In genomic region chr12:17273841-17274240, GRCm38 (mm10) we compare ENCODE assay signal across 25 mouse cellular contexts. TPM values are rescaled to one million over a fixed set of nuclear protein-coding genes. Genes with fewer than 3 reads are reported as not detected.
DNase-seq lines count a peak whose midpoint lies in the region; ATAC-seq and TF ChIP-seq lines count a peak whose summit lies in the region.
"Had no signal": no experiment of that assay in that cellular context is flagged by ENCODE, and none has a peak within 500 bp of the region (broad histone marks: within the 10 kb centered on the region; RNA-seq: fewer than 3 reads in every experiment).

No protein-coding gene starts in this region.

- no peak; the same call in 1 of the 2 replicates for TF ChIP-seq EP300 in ES-Bruce4 (IDR thresholded peaks at IDR 0.05; ENCODE audit: insufficient read depth, low read depth, low read length)

- H3K9ac ChIP-seq in ES-Bruce4 (ENCODE audit: low read depth, poor library complexity, severe bottlenecking) (no peak overlapping the region), ES-E14 (ENCODE audit: insufficient read depth, low read depth, low read length, poor library complexity, severe bottlenecking) (no peak overlapping the region)
- no peak overlapping the region for H3K9ac ChIP-seq in heart, embryonic 11.5 days (ENCODE audit: low read depth, low read length)
- H3K9ac ChIP-seq: embryonic facial prominence, embryonic 13.5 days; embryonic facial prominence, embryonic 15.5 days; forebrain, embryonic 12.5 days had no signal

- peaks cover 2% of the 10 kb centered on the region for H3K4me1 ChIP-seq in ES-Bruce4 (ENCODE audit: control insufficient read depth, insufficient read depth, low read length)
- H3K4me1 ChIP-seq in ES-E14 (ENCODE audit: control insufficient read depth in 2 of 2, insufficient read depth in 2 of 2, low read length in 2 of 2, poor library complexity in 1 of 2): peaks cover 3 to 12% of the 10 kb centered on the region in 2 experiments; a peak in 2 of 4 replicates
- H3K4me1 ChIP-seq in heart, embryonic 11.5 days (ENCODE audit: control insufficient read depth, insufficient read depth, low read length): peaks cover under 1% of the 10 kb centered on the region

- peak overlapping the region; percentile 39 for H3K27ac ChIP-seq in ES-Bruce4 (ENCODE audit: insufficient read depth, low read length)
- H3K27ac ChIP-seq in ES-E14 (ENCODE audit: insufficient read depth, low read depth, low read length, poor library complexity, severe bottlenecking): peak overlapping the region; percentile 65; the same call in 1 of the 2 replicates
- H3K27ac ChIP-seq in heart, embryonic 11.5 days (ENCODE audit: low read depth, low read length): no peak overlapping the region
- H3K27ac ChIP-seq: embryonic facial prominence, embryonic 13.5 days; embryonic facial prominence, embryonic 15.5 days; forebrain, embryonic 10.5 days; forebrain, embryonic 12.5 days had no signal

- H3K27me3 ChIP-seq in ES-Bruce4 (ENCODE audit: control insufficient read depth, insufficient read depth, low read length, poor library complexity, severe bottlenecking): no peaks in the 10 kb centered on the region
- no peaks in the 10 kb centered on the region for H3K27me3 ChIP-seq in heart, embryonic 11.5 days (ENCODE audit: control insufficient read depth, insufficient read depth, low read length)
- H3K27me3 ChIP-seq: embryonic facial prominence, embryonic 13.5 days; embryonic facial prominence, embryonic 15.5 days; forebrain, embryonic 12.5 days had no signal

- in situ Hi-C loops in ES-E14 (cut with MboI; ENCODE audit: low sequenced_read_pairs in 2 of 2, unreplicated experiment in 2 of 2): no loop called here

- 81% methylated on average over 7 of the region's 7 CpGs for WGBS in heart, embryonic 11.5 days (ENCODE audit: insufficient replicate concordance)

- TF ChIP-seq POLR2A in ES-Bruce4 (IDR thresholded peaks at IDR 0.05; ENCODE audit: insufficient read depth, low read length): no peak

- no peak for ATAC-seq in heart, embryonic 11.5 days (replicated peaks; ENCODE audit: insufficient number of reproducible peaks, low FRiP score, low TSS enrichment)
- ATAC-seq: forebrain, embryonic 14.5 days; forebrain, embryonic 16.5 days had no signal

- no peak overlapping the region for H3K4me3 ChIP-seq in ES-Bruce4 (ENCODE audit: low read depth, low read length)
- H3K4me3 ChIP-seq in ES-E14 (ENCODE audit: insufficient read depth in 1 of 2, low read depth in 1 of 2, low read length in 2 of 2, poor library complexity in 1 of 2, severe bottlenecking in 1 of 2): no peak overlapping the region
- H3K4me3 ChIP-seq in heart, embryonic 11.5 days (ENCODE audit: low read depth, low read length): no peak overlapping the region
- H3K4me3 ChIP-seq: embryonic facial prominence, embryonic 13.5 days; embryonic facial prominence, embryonic 15.5 days; erythroblast, embryonic 14.5 days; forebrain, embryonic 10.5 days; forebrain, embryonic 12.5 days had no signal

- no peak for DNase-seq in ES-E14 (ENCODE audit: low read depth, low spot score)
- peak; percentile 35 for DNase-seq in ZHBTc4 (ENCODE audit: low read depth, low spot score)
- DNase-seq in thymus, postnatal 0 days (ENCODE audit: low spot score): no peak
- DNase-seq in layer of hippocampus, postnatal 14 days (ENCODE audit: low spot score in 2 of 2): no peak
- DNase-seq: adrenal gland, adult 2 months; adrenal gland, postnatal 10 days; adrenal gland, postnatal 25 days; cerebellum, adult 11 months; cerebellum, adult 18-20 months; cerebellum, adult 8-10 months; cerebellum, adult 9-11 months; cerebellum, postnatal 14 days; cerebellum, postnatal 36 days; embryo, embryonic 11 days had no signal

- H3K4me2 ChIP-seq in heart, embryonic 11.5 days: no peak overlapping the region
- H3K4me2 ChIP-seq: embryonic facial prominence, embryonic 13.5 days; embryonic facial prominence, embryonic 15.5 days; forebrain, embryonic 12.5 days had no signal

- no peak for TF ChIP-seq CTCF in ES-Bruce4 (IDR thresholded peaks at IDR 0.05; ENCODE audit: low read depth, low read length)

- peaks cover 89% of the 10 kb centered on the region for H3K36me3 ChIP-seq in ES-Bruce4 (ENCODE audit: control insufficient read depth, insufficient read depth, low read length, poor library complexity, severe bottlenecking)
- peaks cover 53% of the 10 kb centered on the region for H3K36me3 ChIP-seq in ES-E14 (ENCODE audit: control insufficient read depth, insufficient read depth, low read length, poor library complexity, severe bottlenecking)
- peaks cover 56% of the 10 kb centered on the region for H3K36me3 ChIP-seq in heart, embryonic 11.5 days (ENCODE audit: control insufficient read depth, insufficient read depth, low read length)

- no peaks in the 10 kb centered on the region for H3K9me3 ChIP-seq in ES-Bruce4 (replicated peaks; ENCODE audit: control insufficient read depth, insufficient read depth, low read length, poor library complexity, severe bottlenecking)
- no peaks in the 10 kb centered on the region for H3K9me3 ChIP-seq in ES-E14 (ENCODE audit: control insufficient read depth, insufficient read depth, low read depth, low read length)
- H3K9me3 ChIP-seq in heart, embryonic 11.5 days (replicated peaks; ENCODE audit: control insufficient read depth, low read length): no peaks in the 10 kb centered on the region
- H3K9me3 ChIP-seq: embryonic facial prominence, embryonic 13.5 days; embryonic facial prominence, embryonic 15.5 days; forebrain, embryonic 10.5 days; forebrain, embryonic 12.5 days had no signal

TF ChIP-seq in ES-E14, 5 proteins besides CTCF, POLR2A, EP300 and RAD21:
- TF ChIP-seq HCFC1 (IDR thresholded peaks at IDR 0.05; ENCODE audit: borderline replicate concordance, insufficient read depth, low read length) (no peak), CHD2 (IDR thresholded peaks at IDR 0.05; ENCODE audit: low read depth, low read length) (no peak), ZNF384 (IDR thresholded peaks at IDR 0.05; ENCODE audit: low read depth, low read length) (no peak), MAFK (IDR thresholded peaks at IDR 0.05; ENCODE audit: insufficient read depth, low read depth, low read length) (no peak), ZC3H11A (IDR thresholded peaks at IDR 0.05; ENCODE audit: borderline replicate concordance, low read depth, low read length) (no peak)

RNA-seq across cellular contexts. Expression of gene Pdia6, which starts 7.5 kb away (rescaled TPM):
- 372 and 381 TPM in 2 replicates for polyA plus RNA-seq in ES-Bruce4 (2011; ENCODE audit: insufficient read depth, insufficient read length, low read depth, missing spikeins)
- 632 and 901 TPM in 2 replicates for total RNA-seq in ES-E14 (2012; rRNA removed)
- polyA plus RNA-seq in thymus, postnatal 0 days (2015; fragmentation: Nextera tagmentation; extraction: Ambion mirVana): 181 and 236 TPM in 2 replicates
- polyA plus RNA-seq in heart, embryonic 11.5 days (2014; fragmentation: Nextera tagmentation; extraction: Ambion mirVana): 445 and 545 TPM in 2 replicates
- 100 to 1,000 TPM; 119 to 148 TPM for total RNA-seq in layer of hippocampus, postnatal 14 days (2021)

RNA-seq across cellular contexts. Expression of gene Atp6v1c2, which starts 55.3 kb away (rescaled TPM):
- polyA plus RNA-seq in ES-Bruce4 (2011; ENCODE audit: insufficient read depth, insufficient read length, low read depth, missing spikeins): 0.75 TPM in 1 of 2 replicates, not detected in the other
- 0.36 and 0.42 TPM in 2 replicates for total RNA-seq in ES-E14 (2012; rRNA removed)
- 0.33 and 0.44 TPM in 2 replicates for polyA plus RNA-seq in thymus, postnatal 0 days (2015; fragmentation: Nextera tagmentation; extraction: Ambion mirVana)
- polyA plus RNA-seq in heart, embryonic 11.5 days (2014; fragmentation: Nextera tagmentation; extraction: Ambion mirVana): 0.17 and 0.44 TPM in 2 replicates
- 1 to 10 TPM; 3.1 to 3.4 TPM for total RNA-seq in layer of hippocampus, postnatal 14 days (2021)
- total RNA-seq: common myeloid progenitor, adult 5-6 weeks; MEL had no signal
- polyA plus RNA-seq: erythroblast, embryonic 14.5 days had no signal
